Mouse (Mus musculus): ENCODE data around the gene Pla2g3. TPM values are rescaled to one million over a fixed set of nuclear protein-coding genes. Genes with fewer than 3 reads are reported as not detected.
A peak's percentile ranks its signal among the peaks of the same experiment; 100 is the strongest.

Gene Pla2g3
- polyA plus RNA-seq, 1 experiment: 0.62 TPM

DNA sequence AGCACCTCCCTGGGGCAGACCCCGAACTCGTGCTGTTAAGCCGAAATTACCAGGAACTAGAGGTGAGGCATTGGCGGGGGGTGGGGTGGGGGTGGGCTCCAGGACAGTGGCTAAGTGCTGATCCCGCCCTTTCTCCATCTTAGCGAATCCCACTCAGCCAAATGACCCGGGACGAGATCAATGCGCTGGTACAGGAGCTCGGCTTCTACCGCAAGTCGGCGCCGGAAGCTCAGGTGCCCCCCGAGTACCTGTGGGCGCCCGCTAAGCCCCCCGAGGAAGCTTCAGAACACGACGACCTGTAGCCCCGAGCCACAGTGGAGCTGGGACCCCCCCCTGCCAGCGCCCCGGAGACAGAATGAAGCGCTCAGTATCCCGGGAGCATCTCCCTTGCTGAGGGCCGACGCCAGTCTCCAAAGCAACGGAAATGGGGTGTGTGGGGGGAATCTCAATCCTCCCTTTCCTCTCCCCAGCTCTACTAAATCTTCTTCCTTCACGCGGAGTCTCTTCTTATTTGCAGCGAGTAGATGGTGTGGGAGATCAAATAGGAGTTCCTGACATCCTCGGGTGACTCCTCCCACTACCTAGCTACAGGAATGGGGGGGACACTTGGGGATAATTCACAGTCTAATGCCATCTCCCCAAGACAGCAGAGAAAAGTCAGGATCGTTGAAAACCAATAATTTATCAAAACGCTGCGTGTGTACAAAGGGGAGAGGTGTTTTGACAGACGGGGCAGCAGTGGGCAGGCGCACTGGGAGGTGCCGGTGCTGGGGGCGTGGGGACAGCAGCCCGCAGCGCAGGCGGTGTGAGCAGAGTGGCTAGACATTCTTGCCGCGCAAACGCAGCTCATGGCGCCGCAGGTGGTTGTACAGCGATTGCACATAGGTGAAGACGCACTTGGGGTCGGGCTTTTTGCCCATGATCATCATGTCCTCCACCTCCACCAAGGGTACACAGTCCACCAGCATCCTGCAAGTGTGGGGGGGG, 29.1 kb downstream of the Pla2g3 start:
- H3ac ChIP-seq (ENCODE audit: control insufficient read depth, insufficient read length): no peak overlapping the region

DNA sequence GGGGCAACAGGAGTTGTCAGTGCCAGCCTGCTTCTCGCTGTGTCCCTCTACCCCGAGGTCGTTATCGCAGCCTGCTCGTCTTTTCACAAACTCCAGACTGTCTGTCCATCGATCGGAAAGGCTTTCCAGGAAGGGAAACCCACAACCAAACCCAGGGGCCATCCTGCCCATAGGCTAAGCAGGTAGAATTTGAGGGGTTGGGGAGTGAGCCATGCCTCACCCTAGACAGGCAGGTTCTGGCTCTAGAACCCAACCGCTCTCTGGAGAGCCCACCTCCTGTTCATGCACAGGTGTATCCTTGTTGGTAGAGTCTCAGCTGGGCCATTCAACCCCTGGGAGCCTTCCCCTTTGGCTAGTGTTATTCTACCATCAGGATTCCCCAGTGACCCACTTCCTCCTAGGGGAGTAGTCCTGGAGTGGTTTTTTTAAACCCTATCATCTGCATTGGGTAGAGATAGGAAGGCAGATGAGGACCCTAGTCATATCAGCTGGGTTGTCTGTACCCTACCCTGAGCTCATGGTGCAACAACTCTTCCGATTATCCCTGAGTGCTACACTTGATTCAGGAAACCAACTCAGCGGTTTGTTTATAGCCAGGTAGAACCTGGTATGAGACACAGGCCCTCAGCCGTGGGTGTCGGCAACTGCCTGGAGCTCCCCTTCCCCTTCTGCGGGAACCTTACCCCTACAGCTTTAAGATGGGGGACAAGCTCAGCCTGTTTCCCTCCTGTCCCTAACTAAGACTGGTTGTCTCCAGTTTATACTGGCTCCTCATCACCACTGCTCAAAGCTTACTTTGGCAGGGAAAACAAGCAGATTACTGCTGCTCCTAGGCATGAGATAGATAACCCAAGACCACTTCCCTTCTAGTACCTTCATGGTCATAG, 30.0 kb downstream of the Pla2g3 start:
- no peaks in the 10 kb centered on the region for H3K79me2 ChIP-seq (ENCODE audit: control insufficient read depth, insufficient read depth)
- no peaks in the 10 kb centered on the region for H3K27me3 ChIP-seq (ENCODE audit: control insufficient read depth, insufficient read depth, insufficient read length)
- H3K4me2 ChIP-seq (ENCODE audit: low read depth): no peak overlapping the region
- H3K4me3 ChIP-seq: no peak overlapping the region
- H3ac ChIP-seq (ENCODE audit: control insufficient read depth, insufficient read length): no peak overlapping the region
- TF ChIP-seq MAX (IDR thresholded peaks at IDR 0.05; ENCODE audit: low read depth) (no peak), POLR2AphosphoS2 (IDR thresholded peaks at IDR 0.05; ENCODE audit: insufficient read length, low read depth) (peak; percentile 90)
- peaks cover 26% of the 10 kb centered on the region for H3K36me3 ChIP-seq (ENCODE audit: control insufficient read depth, insufficient read depth)

More for the DNA sequence above, 29.1 kb downstream of the Pla2g3 start:
- Histone ChIP-seq H3K4me2 (ENCODE audit: low read depth) (no peak overlapping the region), H3K36me3 (ENCODE audit: control insufficient read depth, insufficient read depth) (peaks cover 19% of the 10 kb centered on the region), H3K27me3 (ENCODE audit: control insufficient read depth, insufficient read depth, insufficient read length) (no peaks in the 10 kb centered on the region), H3K79me2 (ENCODE audit: control insufficient read depth, insufficient read depth) (no peaks in the 10 kb centered on the region), H3K4me3 (no peak overlapping the region)
- peak in 1 of 3 experiments; percentile 19 for TF ChIP-seq MYOD1 (IDR thresholded peaks at IDR 0.05; ENCODE audit: control insufficient read depth in 1 of 3, insufficient read length in 2 of 3, low read depth in 2 of 3)
- TF ChIP-seq POLR2A (IDR thresholded peaks at IDR 0.05; ENCODE audit: insufficient read length, low read depth): peak; percentile 62
- TF ChIP-seq REST (IDR thresholded peaks at IDR 0.05; ENCODE audit: insufficient read depth, insufficient read length): no peak
- TF ChIP-seq MAX (IDR thresholded peaks at IDR 0.05; ENCODE audit: low read depth): no peak
- TF ChIP-seq SRF (IDR thresholded peaks at IDR 0.05; ENCODE audit: control insufficient read depth, insufficient read length, low read depth): no peak
- no peak for TF ChIP-seq USF1 (IDR thresholded peaks at IDR 0.05; ENCODE audit: low read depth)
- peak; percentile 96 for TF ChIP-seq POLR2AphosphoS2 (IDR thresholded peaks at IDR 0.05; ENCODE audit: insufficient read length, low read depth)
- TF ChIP-seq TCF12 (IDR thresholded peaks at IDR 0.05; ENCODE audit: insufficient read depth, poor library complexity, severe bottlenecking): no peak
- TF ChIP-seq TCF3 (IDR thresholded peaks at IDR 0.05; ENCODE audit: insufficient read length, low read depth): no peak
- TF ChIP-seq CEBPB (IDR thresholded peaks at IDR 0.05; ENCODE audit: insufficient read depth, poor library complexity, severe bottlenecking): no peak
- TF ChIP-seq E2F4 (IDR thresholded peaks at IDR 0.05; ENCODE audit: insufficient read depth): no peak
- TF ChIP-seq MYOG (IDR thresholded peaks at IDR 0.05; ENCODE audit: control insufficient read depth in 1 of 3, insufficient read depth in 1 of 3, insufficient read length in 2 of 3, low read depth in 2 of 3): no peak

DNA sequence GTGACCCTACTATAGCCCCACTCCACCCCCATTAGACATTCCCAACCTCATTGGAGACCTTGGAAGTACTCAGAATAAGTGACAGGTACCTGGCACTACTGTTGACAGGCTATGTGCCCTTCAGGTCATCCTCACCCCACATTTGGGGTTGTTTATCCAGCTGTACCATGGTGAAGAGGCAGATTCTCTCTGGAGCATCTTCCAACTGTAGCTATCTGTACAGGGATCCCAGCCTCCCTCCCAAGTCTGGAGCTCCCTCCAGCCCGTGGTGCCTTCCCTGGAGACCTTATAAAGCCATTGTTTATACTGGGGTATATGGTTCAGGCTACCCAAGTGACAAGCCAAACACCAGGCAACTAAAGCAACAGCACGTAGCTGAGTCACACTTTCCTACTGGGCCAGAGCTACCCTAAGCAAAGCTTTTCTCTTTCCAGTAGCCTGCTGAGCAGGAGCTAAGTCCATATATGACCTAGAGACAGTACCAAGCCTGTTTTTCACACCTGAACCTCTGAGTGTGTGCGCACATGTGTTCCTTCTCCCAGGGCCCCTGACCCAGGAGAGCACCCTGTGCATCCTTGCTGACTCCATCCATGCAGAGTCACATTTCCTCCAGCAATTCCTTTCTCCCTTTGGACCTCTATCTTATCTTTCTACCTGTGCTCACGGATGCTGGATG, 31.1 kb downstream of the Pla2g3 start:
- Histone ChIP-seq H3K4me3 (no peak overlapping the region), H3K36me3 (ENCODE audit: control insufficient read depth, insufficient read depth) (peaks cover 37% of the 10 kb centered on the region), H3ac (ENCODE audit: control insufficient read depth, insufficient read length) (no peak overlapping the region)

DNA sequence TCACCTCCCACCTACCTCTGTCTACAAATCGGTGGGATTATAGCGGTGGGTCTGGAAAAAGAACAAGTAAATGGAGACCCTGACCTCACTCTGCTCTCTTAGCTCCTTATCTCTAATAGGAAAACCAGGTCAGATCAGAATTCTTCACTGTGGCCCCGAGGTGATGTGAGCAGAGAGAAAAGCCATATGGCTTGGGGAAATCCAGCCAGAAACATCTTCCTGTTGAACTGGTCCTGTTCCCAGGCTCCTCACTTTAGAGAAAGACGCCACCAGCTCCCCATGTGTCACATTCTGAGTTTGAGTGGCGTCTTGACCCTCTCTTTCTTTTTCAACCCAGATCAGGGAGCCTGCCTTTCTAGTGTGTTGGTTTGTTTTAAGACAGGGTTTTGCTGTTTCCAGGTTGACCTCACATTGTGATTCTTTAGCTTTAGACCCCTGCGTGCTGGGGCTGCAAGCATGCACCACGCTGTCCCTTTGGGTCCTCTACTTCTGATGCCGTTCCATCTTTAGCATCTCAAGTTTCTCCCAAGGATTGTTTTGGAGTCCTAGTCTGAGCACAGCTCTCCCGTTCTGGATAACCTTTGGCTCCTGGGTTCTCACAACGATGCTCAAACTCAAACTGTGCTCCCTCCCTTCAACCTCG, 31.8 kb downstream of the Pla2g3 start:
- Histone ChIP-seq H3K4me2 (ENCODE audit: low read depth) (no peak overlapping the region), H3K4me3 (no peak overlapping the region), H3K79me2 (ENCODE audit: control insufficient read depth, insufficient read depth) (no peaks in the 10 kb centered on the region), H3ac (ENCODE audit: control insufficient read depth, insufficient read length) (no peak overlapping the region), H3K36me3 (ENCODE audit: control insufficient read depth, insufficient read depth) (peaks cover 41% of the 10 kb centered on the region), H3K27me3 (ENCODE audit: control insufficient read depth, insufficient read depth, insufficient read length) (no peaks in the 10 kb centered on the region)
- TF ChIP-seq E2F4 (IDR thresholded peaks at IDR 0.05; ENCODE audit: insufficient read depth): no peak
- no peak for TF ChIP-seq USF1 (IDR thresholded peaks at IDR 0.05; ENCODE audit: low read depth)
- no peak for TF ChIP-seq POLR2AphosphoS2 (IDR thresholded peaks at IDR 0.05; ENCODE audit: insufficient read length, low read depth)
- no peak for TF ChIP-seq POLR2A (IDR thresholded peaks at IDR 0.05; ENCODE audit: insufficient read length, low read depth)
- no peak for TF ChIP-seq REST (IDR thresholded peaks at IDR 0.05; ENCODE audit: insufficient read depth, insufficient read length)
- TF ChIP-seq CEBPB (IDR thresholded peaks at IDR 0.05; ENCODE audit: insufficient read depth, poor library complexity, severe bottlenecking): no peak
- TF ChIP-seq MYOD1 (IDR thresholded peaks at IDR 0.05; ENCODE audit: control insufficient read depth in 1 of 3, insufficient read length in 2 of 3, low read depth in 2 of 3): no peak
- TF ChIP-seq MAX (IDR thresholded peaks at IDR 0.05; ENCODE audit: low read depth): no peak
- no peak for TF ChIP-seq TCF12 (IDR thresholded peaks at IDR 0.05; ENCODE audit: insufficient read depth, poor library complexity, severe bottlenecking)
- TF ChIP-seq SRF (IDR thresholded peaks at IDR 0.05; ENCODE audit: control insufficient read depth, insufficient read length, low read depth): no peak
- TF ChIP-seq MYOG (IDR thresholded peaks at IDR 0.05; ENCODE audit: control insufficient read depth in 1 of 3, insufficient read depth in 1 of 3, insufficient read length in 2 of 3, low read depth in 2 of 3): no peak
- no peak for TF ChIP-seq TCF3 (IDR thresholded peaks at IDR 0.05; ENCODE audit: insufficient read length, low read depth)

More for the DNA sequence above, 31.1 kb downstream of the Pla2g3 start:
- TF ChIP-seq MYOG (IDR thresholded peaks at IDR 0.05; ENCODE audit: control insufficient read depth in 1 of 3, insufficient read depth in 1 of 3, insufficient read length in 2 of 3, low read depth in 2 of 3) (no peak), POLR2AphosphoS2 (IDR thresholded peaks at IDR 0.05; ENCODE audit: insufficient read length, low read depth) (peak; percentile 40), MAX (IDR thresholded peaks at IDR 0.05; ENCODE audit: low read depth) (no peak), MYOD1 (IDR thresholded peaks at IDR 0.05; ENCODE audit: control insufficient read depth in 1 of 3, insufficient read length in 2 of 3, low read depth in 2 of 3) (no peak), CEBPB (IDR thresholded peaks at IDR 0.05; ENCODE audit: insufficient read depth, poor library complexity, severe bottlenecking) (no peak)
- Histone ChIP-seq H3K79me2 (ENCODE audit: control insufficient read depth, insufficient read depth) (no peaks in the 10 kb centered on the region), H3K27me3 (ENCODE audit: control insufficient read depth, insufficient read depth, insufficient read length) (no peaks in the 10 kb centered on the region), H3K4me2 (ENCODE audit: low read depth) (no peak overlapping the region)

Measured in myocyte (in vitro differentiated cells).